Mouse (Mus musculus): ENCODE measurements around the gene Auts2. TPM values are rescaled to one million over a fixed set of nuclear protein-coding genes. Genes with fewer than 3 reads are reported as not detected.

The Auts2 gene
- polyA plus RNA-seq, 1 experiment from 2014 or later: 71.4 TPM

GRCm38 (mm10) chr5:132060116-132060515 is 483.0 kb downstream of the Auts2 start:
- H3K27ac ChIP-seq (ENCODE audit: low read depth, low read length): no peak overlapping the region
- H3K4me2 ChIP-seq (ENCODE audit: low read depth, low read length, severe bottlenecking): no peak overlapping the region
- H3K27me3 ChIP-seq (ENCODE audit: control insufficient read depth, insufficient read depth, low read length): no peaks in the 10 kb centered on the region
- no peaks in the 10 kb centered on the region for H3K36me3 ChIP-seq (ENCODE audit: control insufficient read depth, insufficient read depth, low read length)
- H3K9me3 ChIP-seq (ENCODE audit: control insufficient read depth, low read length): no peaks in the 10 kb centered on the region
- H3K4me1 ChIP-seq (replicated peaks; ENCODE audit: control insufficient read depth, insufficient read depth, low read length): no peaks in the 10 kb centered on the region
- no peak overlapping the region for H3K9ac ChIP-seq (ENCODE audit: low read length)
- no peak overlapping the region for H3K4me3 ChIP-seq (ENCODE audit: low read depth, low read length)
- no peak for DNase-seq (ENCODE audit: low spot score)
- WGBS: 91% methylated on average over 6 of the region's 6 CpGs
- ATAC-seq (replicated peaks; ENCODE audit: low FRiP score): no peak

GRCm38 (mm10) chr5:132052637-132053036 is 490.5 kb downstream of the Auts2 start:
- 71% methylated on average over 13 of the region's 13 CpGs for WGBS
- no peaks in the 10 kb centered on the region for H3K27me3 ChIP-seq (ENCODE audit: control insufficient read depth, insufficient read depth, low read length)
- H3K4me1 ChIP-seq (replicated peaks; ENCODE audit: control insufficient read depth, insufficient read depth, low read length): no peaks in the 10 kb centered on the region
- ATAC-seq (replicated peaks; ENCODE audit: low FRiP score): no peak
- no peak overlapping the region for H3K27ac ChIP-seq (ENCODE audit: low read depth, low read length)
- no peak for DNase-seq (ENCODE audit: low spot score)
- no peaks in the 10 kb centered on the region for H3K9me3 ChIP-seq (ENCODE audit: control insufficient read depth, low read length)
- H3K9ac ChIP-seq (ENCODE audit: low read length): no peak overlapping the region
- H3K4me3 ChIP-seq (ENCODE audit: low read depth, low read length): no peak overlapping the region
- H3K36me3 ChIP-seq (ENCODE audit: control insufficient read depth, insufficient read depth, low read length): no peaks in the 10 kb centered on the region
- no peak overlapping the region for H3K4me2 ChIP-seq (ENCODE audit: low read depth, low read length, severe bottlenecking)

- Histone ChIP-seq H3K4me3 (ENCODE audit: low read depth, low read length) (no peak overlapping the region), H3K27me3 (ENCODE audit: control insufficient read depth, insufficient read depth, low read length) (no peaks in the 10 kb centered on the region), H3K9ac (ENCODE audit: low read length) (no peak overlapping the region), H3K36me3 (ENCODE audit: control insufficient read depth, insufficient read depth, low read length) (no peaks in the 10 kb centered on the region), H3K9me3 (ENCODE audit: control insufficient read depth, low read length) (no peaks in the 10 kb centered on the region), H3K4me2 (ENCODE audit: low read depth, low read length, severe bottlenecking) (no peak overlapping the region), H3K4me1 (replicated peaks; ENCODE audit: control insufficient read depth, insufficient read depth, low read length) (no peaks in the 10 kb centered on the region), H3K27ac (ENCODE audit: low read depth, low read length) (no peak overlapping the region)
- WGBS: 94% methylated on average over 6 of the region's 6 CpGs
- ATAC-seq (replicated peaks; ENCODE audit: low FRiP score): no peak
- no peak for DNase-seq (ENCODE audit: low spot score)
Measured at GRCm38 (mm10) chr5:132039584-132039983, 503.6 kb downstream of the Auts2 start.

- no peak overlapping the region for H3K9ac ChIP-seq (ENCODE audit: low read length)
- WGBS: 62% methylated on average over 15 of the region's 15 CpGs
- no peak for ATAC-seq (replicated peaks; ENCODE audit: low FRiP score)
Measured at GRCm38 (mm10) chr5:132033491-132034350, 509.4 kb downstream of the Auts2 start.

GRCm38 (mm10) chr5:132030941-132031531 is 512.1 kb downstream of the Auts2 start:
- Histone ChIP-seq H3K36me3 (ENCODE audit: control insufficient read depth, insufficient read depth, low read length) (no peaks in the 10 kb centered on the region), H3K4me3 (ENCODE audit: low read depth, low read length) (no peak overlapping the region), H3K27me3 (ENCODE audit: control insufficient read depth, insufficient read depth, low read length) (no peaks in the 10 kb centered on the region), H3K9me3 (ENCODE audit: control insufficient read depth, low read length) (no peaks in the 10 kb centered on the region), H3K9ac (ENCODE audit: low read length) (no peak overlapping the region), H3K4me1 (replicated peaks; ENCODE audit: control insufficient read depth, insufficient read depth, low read length) (peaks cover 12% of the 10 kb centered on the region; the same call in 1 of the 2 replicates), H3K27ac (ENCODE audit: low read depth, low read length) (no peak overlapping the region), H3K4me2 (ENCODE audit: low read depth, low read length, severe bottlenecking) (no peak overlapping the region)
- WGBS: 51% methylated on average over 15 of the region's 15 CpGs
- DNase-seq (ENCODE audit: low spot score) (no peak), ATAC-seq (replicated peaks; ENCODE audit: low FRiP score) (no peak)

More at GRCm38 (mm10) chr5:132033491-132034350, 509.4 kb downstream of the Auts2 start:
- H3K27ac ChIP-seq (ENCODE audit: low read depth, low read length): no peak overlapping the region
- no peaks in the 10 kb centered on the region for H3K27me3 ChIP-seq (ENCODE audit: control insufficient read depth, insufficient read depth, low read length)
- H3K9me3 ChIP-seq (ENCODE audit: control insufficient read depth, low read length): no peaks in the 10 kb centered on the region
- no peaks in the 10 kb centered on the region for H3K36me3 ChIP-seq (ENCODE audit: control insufficient read depth, insufficient read depth, low read length)
- no peak overlapping the region for H3K4me3 ChIP-seq (ENCODE audit: low read depth, low read length)
- H3K4me1 ChIP-seq (replicated peaks; ENCODE audit: control insufficient read depth, insufficient read depth, low read length): peaks cover 12% of the 10 kb centered on the region; the same call in 1 of the 2 replicates
- H3K4me2 ChIP-seq (ENCODE audit: low read depth, low read length, severe bottlenecking): no peak overlapping the region
- DNase-seq (ENCODE audit: low spot score): no peak

- 78% methylated on average over 11 of the region's 11 CpGs for WGBS
- Histone ChIP-seq H3K4me2 (ENCODE audit: low read depth, low read length, severe bottlenecking) (no peak overlapping the region), H3K36me3 (ENCODE audit: control insufficient read depth, insufficient read depth, low read length) (no peaks in the 10 kb centered on the region), H3K27me3 (ENCODE audit: control insufficient read depth, insufficient read depth, low read length) (no peaks in the 10 kb centered on the region), H3K4me3 (ENCODE audit: low read depth, low read length) (no peak overlapping the region), H3K4me1 (replicated peaks; ENCODE audit: control insufficient read depth, insufficient read depth, low read length) (peaks cover 12% of the 10 kb centered on the region; the same call in 1 of the 2 replicates), H3K27ac (ENCODE audit: low read depth, low read length) (no peak overlapping the region), H3K9me3 (ENCODE audit: control insufficient read depth, low read length) (no peaks in the 10 kb centered on the region), H3K9ac (ENCODE audit: low read length) (no peak overlapping the region)
- DNase-seq (ENCODE audit: low spot score): no peak
- no peak for ATAC-seq (replicated peaks; ENCODE audit: low FRiP score)
Measured at GRCm38 (mm10) chr5:132029638-132030037, 513.5 kb downstream of the Auts2 start.

GRCm38 (mm10) chr5:132029038-132029437 is 514.1 kb downstream of the Auts2 start:
- no peak overlapping the region for H3K4me3 ChIP-seq (ENCODE audit: low read depth, low read length)
- H3K9me3 ChIP-seq (ENCODE audit: control insufficient read depth, low read length): no peaks in the 10 kb centered on the region
- WGBS: 83% methylated on average over 12 of the region's 12 CpGs
- DNase-seq (ENCODE audit: low spot score) (no peak), ATAC-seq (replicated peaks; ENCODE audit: low FRiP score) (no peak)
- H3K27me3 ChIP-seq (ENCODE audit: control insufficient read depth, insufficient read depth, low read length): no peaks in the 10 kb centered on the region
- H3K4me2 ChIP-seq (ENCODE audit: low read depth, low read length, severe bottlenecking): no peak overlapping the region
- peaks cover 11% of the 10 kb centered on the region; the same call in 1 of the 2 replicates for H3K4me1 ChIP-seq (replicated peaks; ENCODE audit: control insufficient read depth, insufficient read depth, low read length)
- no peak overlapping the region for H3K27ac ChIP-seq (ENCODE audit: low read depth, low read length)
- no peaks in the 10 kb centered on the region for H3K36me3 ChIP-seq (ENCODE audit: control insufficient read depth, insufficient read depth, low read length)
- H3K9ac ChIP-seq (ENCODE audit: low read length): no peak overlapping the region

GRCm38 (mm10) chr5:132027859-132028498 is 515.2 kb downstream of the Auts2 start:
- Histone ChIP-seq H3K4me2 (ENCODE audit: low read depth, low read length, severe bottlenecking) (no peak overlapping the region), H3K36me3 (ENCODE audit: control insufficient read depth, insufficient read depth, low read length) (no peaks in the 10 kb centered on the region), H3K4me3 (ENCODE audit: low read depth, low read length) (no peak overlapping the region), H3K9ac (ENCODE audit: low read length) (no peak overlapping the region), H3K4me1 (replicated peaks; ENCODE audit: control insufficient read depth, insufficient read depth, low read length) (peaks cover 5% of the 10 kb centered on the region; the same call in 1 of the 2 replicates), H3K27ac (ENCODE audit: low read depth, low read length) (no peak overlapping the region), H3K27me3 (ENCODE audit: control insufficient read depth, insufficient read depth, low read length) (no peaks in the 10 kb centered on the region), H3K9me3 (ENCODE audit: control insufficient read depth, low read length) (no peaks in the 10 kb centered on the region)
- DNase-seq (ENCODE audit: low spot score) (no peak), ATAC-seq (replicated peaks; ENCODE audit: low FRiP score) (no peak)
- 86% methylated on average over 5 of the region's 5 CpGs for WGBS

All from forebrain, embryonic 11.5 days (tissue).